Mouse (Mus musculus) heart, adult 2 months (tissue): ENCODE results near the gene Fxn.

ENCODE experiments used
- CTCF ChIP-seq: fragments of 200-600 bp; IDR thresholded peaks from 2 replicates; pipeline ENCODE4 v1.8.1; 2022; ENCODE audit warnings: antibody characterized with exemption, mild to moderate bottlenecking, moderate library complexity
- POLR2A ChIP-seq: fragments of 200-500 bp; IDR thresholded peaks from 2 replicates; pipeline ENCODE4 v1.6.1; 2011; ENCODE audit warnings: mild to moderate bottlenecking, low read depth, low read length, control low read depth; ENCODE audit not compliant: insufficient read depth

DNA sequence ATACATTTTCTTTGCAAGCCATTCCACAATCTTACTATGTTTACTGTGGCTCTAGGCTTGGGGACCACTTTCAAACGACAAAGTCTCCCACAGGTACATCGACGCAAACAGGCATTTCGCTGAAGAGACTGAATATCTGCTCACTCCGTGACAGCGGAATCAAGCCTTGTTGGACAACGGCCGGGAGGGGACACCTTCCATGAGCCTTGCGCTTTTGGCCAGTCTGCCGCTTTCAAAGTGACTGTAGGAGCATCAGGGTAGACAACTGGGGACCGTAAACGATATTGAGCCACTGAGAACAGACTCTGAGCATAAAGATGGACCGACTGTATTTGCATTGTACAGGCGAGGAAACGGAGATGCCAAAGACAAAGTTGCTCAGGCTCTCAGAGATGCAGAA is 1.5 kb downstream of the Fxn start:
- no peak for TF ChIP-seq CTCF
- TF ChIP-seq POLR2A = no peak
